Comparison of ENCODE assay signal across 27 mouse cellular contexts in genomic region chr10:73491654-73492053, GRCm38 (mm10).
DNase-seq lines count a peak whose midpoint lies in the region; ATAC-seq and TF ChIP-seq lines count a peak whose summit lies in the region.
"Had no signal": no experiment of that assay in that cellular context is flagged by ENCODE, and none has a peak within 500 bp of the region (broad histone marks: within the 10 kb centered on the region; RNA-seq: fewer than 3 reads in every experiment).

No protein-coding gene starts in this region.

- no peak overlapping the region for H3K4me3 ChIP-seq in forebrain, embryonic 14.5 days (ENCODE audit: low read depth, low read length)
- H3K4me3 ChIP-seq in forebrain, embryonic 12.5 days (replicated peaks): no peak overlapping the region
- no peak overlapping the region for H3K4me3 ChIP-seq in layer of hippocampus, adult 2 months
- H3K4me3 ChIP-seq: erythroblast, embryonic 14.5 days; hindbrain, embryonic 10.5 days; hindbrain, embryonic 15.5 days; midbrain, embryonic 15.5 days had no signal

- peak; percentile 27 for DNase-seq in forebrain, embryonic 14.5 days (ENCODE audit: low spot score)
- DNase-seq in layer of hippocampus, adult 2 months (ENCODE audit: low spot score in 2 of 2): peak in 1 of 2 experiments; percentile 1
- DNase-seq in layer of hippocampus, postnatal 10 days (ENCODE audit: low spot score in 2 of 2): no peak
- DNase-seq in brain, adult 2 months (ENCODE audit: low read depth, low spot score): peak; percentile 84
- peak; percentile 13 to 26 for DNase-seq in layer of hippocampus, adult 8-10 months (ENCODE audit: low spot score in 2 of 2)
- no peak for DNase-seq in B cell, adult 2 months
- no peak for DNase-seq in gastrocnemius, adult 18-20 months (ENCODE audit: low spot score)
- DNase-seq: adrenal gland, adult 2 months; adrenal gland, postnatal 36 days; cerebellum, adult 9-11 months; forebrain, postnatal 0 days; gastrocnemius, postnatal 25 days; heart, adult 18-20 months; kidney, adult 11 months; kidney, postnatal 14 days; liver; lung, adult 2 months; lung, postnatal 10 days had no signal

- no peak overlapping the region for H3K27ac ChIP-seq in forebrain, embryonic 14.5 days (ENCODE audit: low read depth, low read length)
- H3K27ac ChIP-seq in forebrain, embryonic 12.5 days: no peak overlapping the region
- peak overlapping the region; percentile 32; the same call in 1 of the 2 replicates for H3K27ac ChIP-seq in layer of hippocampus, adult 2 months
- H3K27ac ChIP-seq: hindbrain, embryonic 10.5 days; hindbrain, embryonic 15.5 days; liver, embryonic 14.5 days; macrophage; midbrain, embryonic 15.5 days had no signal

- H3K4me2 ChIP-seq in forebrain, embryonic 14.5 days (ENCODE audit: low read length): no peak overlapping the region
- no peak overlapping the region for H3K4me2 ChIP-seq in forebrain, embryonic 12.5 days
- H3K4me2 ChIP-seq: heart, embryonic 11.5 days; hindbrain, embryonic 15.5 days; midbrain, embryonic 15.5 days had no signal

- no peaks in the 10 kb centered on the region for H3K9me3 ChIP-seq in forebrain, embryonic 14.5 days (replicated peaks; ENCODE audit: control insufficient read depth, low read length)
- no peaks in the 10 kb centered on the region for H3K9me3 ChIP-seq in forebrain, embryonic 12.5 days
- H3K9me3 ChIP-seq: hindbrain, embryonic 10.5 days; hindbrain, embryonic 15.5 days; midbrain, embryonic 15.5 days had no signal

- no peak for TF ChIP-seq CTCF in layer of hippocampus, adult 2 months (conservative IDR thresholded peaks at IDR 0.05)

- no peak overlapping the region for H3K9ac ChIP-seq in forebrain, embryonic 14.5 days (ENCODE audit: low read length)
- H3K9ac ChIP-seq in forebrain, embryonic 12.5 days: no peak overlapping the region
- H3K9ac ChIP-seq: forebrain, postnatal 0 days; hindbrain, embryonic 15.5 days; liver, embryonic 14.5 days; midbrain, embryonic 15.5 days had no signal

- no peaks in the 10 kb centered on the region for H3K36me3 ChIP-seq in forebrain, embryonic 14.5 days (ENCODE audit: control insufficient read depth, insufficient read depth, low read length)
- H3K36me3 ChIP-seq in forebrain, embryonic 12.5 days (replicated peaks): no peaks in the 10 kb centered on the region
- H3K36me3 ChIP-seq: hindbrain, embryonic 10.5 days; hindbrain, embryonic 15.5 days; midbrain, embryonic 15.5 days had no signal

- peak; percentile 32; the same call in 1 of the 2 replicates for ATAC-seq in forebrain, embryonic 14.5 days
- ATAC-seq in forebrain, embryonic 12.5 days (ENCODE audit: low FRiP score): no peak
- ATAC-seq: forebrain, postnatal 0 days; inflammation-experienced regulatory T-cells, adult 6 months; midbrain, embryonic 15.5 days had no signal

- WGBS in forebrain, embryonic 14.5 days: 42% methylated on average over 5 of the region's 5 CpGs
- 67% methylated on average over 5 of the region's 5 CpGs for WGBS in forebrain, embryonic 12.5 days

- no peaks in the 10 kb centered on the region; the same call in 1 of the 2 replicates for H3K4me1 ChIP-seq in forebrain, embryonic 14.5 days (ENCODE audit: control insufficient read depth, insufficient read depth, low read length)
- H3K4me1 ChIP-seq in forebrain, embryonic 12.5 days: no peaks in the 10 kb centered on the region; the same call in 1 of the 2 replicates
- H3K4me1 ChIP-seq: hindbrain, embryonic 10.5 days; hindbrain, embryonic 15.5 days; midbrain, embryonic 15.5 days had no signal

- no peaks in the 10 kb centered on the region for H3K27me3 ChIP-seq in forebrain, embryonic 14.5 days (replicated peaks; ENCODE audit: control insufficient read depth, insufficient read depth, low read length)
- no peaks in the 10 kb centered on the region for H3K27me3 ChIP-seq in forebrain, embryonic 12.5 days
- H3K27me3 ChIP-seq: hindbrain, embryonic 15.5 days; midbrain, embryonic 15.5 days had no signal

Comparison
In these comparisons a context has a peak if more than half of its experiments do, and no peak if none do; other contexts are left out.
1. DNase-seq: peak in forebrain, embryonic 14.5 days (single experiment), brain, adult 2 months (single experiment) and layer of hippocampus, adult 8-10 months (2 of 2); none in layer of hippocampus, postnatal 10 days (0 of 2), B cell, adult 2 months (0 of 2) and gastrocnemius, adult 18-20 months (single experiment).